8 mouse cellular contexts compared by ENCODE assay signal in genomic region chr10:120219578-120220359, GRCm38 (mm10). TPM values are rescaled to one million over a fixed set of nuclear protein-coding genes. Genes with fewer than 3 reads are reported as not detected.
DNase-seq lines count a peak whose midpoint lies in the region; ATAC-seq and TF ChIP-seq lines count a peak whose summit lies in the region.

No protein-coding gene starts in this region.

- H3K27me3 ChIP-seq in embryonic facial prominence, embryonic 14.5 days (replicated peaks; ENCODE audit: control insufficient read depth, insufficient read depth, low read length) = no peaks in the 10 kb centered on the region
- H3K27me3 ChIP-seq in embryonic facial prominence, embryonic 10.5 days (replicated peaks; ENCODE audit: low read depth, poor library complexity, severe bottlenecking) = no peaks in the 10 kb centered on the region
- H3K27me3 ChIP-seq in lung, embryonic 14.5 days (ENCODE audit: insufficient read depth, low read length) = no peaks in the 10 kb centered on the region
- no peaks in the 10 kb centered on the region for H3K27me3 ChIP-seq in midbrain, embryonic 10.5 days (ENCODE audit: low read depth, poor library complexity, severe bottlenecking)

- WGBS in embryonic facial prominence, embryonic 14.5 days = 83% methylated on average over 14 of the region's 14 CpGs
- 82% methylated on average over 14 of the region's 14 CpGs for WGBS in embryonic facial prominence, embryonic 10.5 days
- 64% methylated on average over 14 of the region's 14 CpGs for WGBS in lung, embryonic 14.5 days
- WGBS in midbrain, embryonic 10.5 days = 84% methylated on average over 14 of the region's 14 CpGs

- no peak overlapping the region for H3K4me2 ChIP-seq in embryonic facial prominence, embryonic 14.5 days (ENCODE audit: low read depth, low read length)
- H3K4me2 ChIP-seq in lung, embryonic 14.5 days = no peak overlapping the region

- no peaks in the 10 kb centered on the region for H3K9me3 ChIP-seq in embryonic facial prominence, embryonic 14.5 days (ENCODE audit: control insufficient read depth, low read length)
- no peaks in the 10 kb centered on the region for H3K9me3 ChIP-seq in embryonic facial prominence, embryonic 10.5 days
- no peaks in the 10 kb centered on the region for H3K9me3 ChIP-seq in lung, embryonic 14.5 days (ENCODE audit: low read depth, low read length)
- H3K9me3 ChIP-seq in midbrain, embryonic 10.5 days (replicated peaks) = no peaks in the 10 kb centered on the region

- H3K4me1 ChIP-seq in embryonic facial prominence, embryonic 14.5 days (ENCODE audit: control insufficient read depth, insufficient read depth, low read length) = no peaks in the 10 kb centered on the region
- no peaks in the 10 kb centered on the region for H3K4me1 ChIP-seq in embryonic facial prominence, embryonic 10.5 days
- no peaks in the 10 kb centered on the region for H3K4me1 ChIP-seq in lung, embryonic 14.5 days (ENCODE audit: insufficient read depth)
- no peaks in the 10 kb centered on the region for H3K4me1 ChIP-seq in midbrain, embryonic 10.5 days

- H3K4me3 ChIP-seq in embryonic facial prominence, embryonic 14.5 days (ENCODE audit: low read depth, low read length) = no peak overlapping the region
- H3K4me3 ChIP-seq in embryonic facial prominence, embryonic 10.5 days = no peak overlapping the region
- H3K4me3 ChIP-seq in lung, embryonic 14.5 days (ENCODE audit: low read depth, low read length) = no peak overlapping the region
- H3K4me3 ChIP-seq in midbrain, embryonic 10.5 days = no peak overlapping the region

- peak; percentile 48 for DNase-seq in embryonic facial prominence, embryonic 14.5 days (ENCODE audit: low spot score)
- no peak for DNase-seq in embryonic facial prominence, embryonic 10.5 days (ENCODE audit: low spot score)
- peak; percentile 50 for DNase-seq in lung, embryonic 14.5 days
- no peak for DNase-seq in lung, postnatal 14 days
- DNase-seq in induced T-regulatory cell, adult 2 months (ENCODE audit: low read depth) = peak; percentile 53
- DNase-seq in midbrain, embryonic 10.5 days (ENCODE audit: low spot score) = no peak
- DNase-seq in layer of hippocampus, adult 11-12 months (ENCODE audit: low spot score) = no peak

- no peak for TF ChIP-seq CTCF in lung, embryonic 14.5 days (IDR thresholded peaks at IDR 0.05; ENCODE audit: low read depth)

- H3K36me3 ChIP-seq in embryonic facial prominence, embryonic 14.5 days (ENCODE audit: control insufficient read depth, insufficient read depth, low read length) = peaks cover 9% of the 10 kb centered on the region; the same call in 1 of the 2 replicates
- peaks cover 37% of the 10 kb centered on the region for H3K36me3 ChIP-seq in embryonic facial prominence, embryonic 10.5 days (replicated peaks)
- H3K36me3 ChIP-seq in lung, embryonic 14.5 days (ENCODE audit: insufficient read depth) = peaks cover 23% of the 10 kb centered on the region
- peaks cover 38% of the 10 kb centered on the region for H3K36me3 ChIP-seq in midbrain, embryonic 10.5 days

- no peak overlapping the region for H3K27ac ChIP-seq in embryonic facial prominence, embryonic 14.5 days (replicated peaks; ENCODE audit: low read depth, low read length)
- H3K27ac ChIP-seq in embryonic facial prominence, embryonic 10.5 days (replicated peaks) = no peak overlapping the region
- no peak overlapping the region for H3K27ac ChIP-seq in lung, embryonic 14.5 days (ENCODE audit: low read depth)
- H3K27ac ChIP-seq in midbrain, embryonic 10.5 days (replicated peaks) = no peak overlapping the region

- no peak overlapping the region for H3K9ac ChIP-seq in embryonic facial prominence, embryonic 14.5 days (ENCODE audit: low read depth, low read length)
- no peak overlapping the region for H3K9ac ChIP-seq in lung, embryonic 14.5 days

- ATAC-seq in embryonic facial prominence, embryonic 14.5 days (ENCODE audit: low read depth) = no peak
- no peak for ATAC-seq in lung, embryonic 14.5 days (ENCODE audit: insufficient read depth)
- peak; percentile 97 for ATAC-seq in megakaryocyte progenitor cell, adult 5-6 weeks (replicated peaks; ENCODE audit: poor library complexity)

RNA-seq across cellular contexts. Expression of gene Llph, which starts 7.1 kb away (rescaled TPM):
- 43.6 and 44.4 TPM in 2 replicates for polyA plus RNA-seq in embryonic facial prominence, embryonic 14.5 days (2014; fragmentation: Nextera tagmentation; extraction: Ambion mirVana)
- polyA plus RNA-seq in embryonic facial prominence, embryonic 10.5 days (2016; fragmentation: Nextera tagmentation; extraction: Ambion mirVana) = 68.1 and 70.4 TPM in 2 replicates
- polyA plus RNA-seq in lung, embryonic 14.5 days (2014; fragmentation: Nextera tagmentation; extraction: Ambion mirVana) = 56.4 and 58.1 TPM in 2 replicates
- total RNA-seq in megakaryocyte progenitor cell, adult 5-6 weeks (2015) = 74.3 and 76.6 TPM in 2 replicates
- total RNA-seq in megakaryocyte progenitor cell, adult 5-6 weeks (2017) = 89.6 and 96.1 TPM in 2 replicates
- polyA plus RNA-seq in midbrain, embryonic 10.5 days (2016; fragmentation: Nextera tagmentation; extraction: Ambion mirVana) = 59.4 and 65.7 TPM in 2 replicates

RNA-seq across cellular contexts. Expression of gene Irak3, which starts 17.8 kb away (rescaled TPM):
- 4.1 and 4.2 TPM in 2 replicates for polyA plus RNA-seq in embryonic facial prominence, embryonic 14.5 days (2014; fragmentation: Nextera tagmentation; extraction: Ambion mirVana)
- polyA plus RNA-seq in embryonic facial prominence, embryonic 10.5 days (2016; fragmentation: Nextera tagmentation; extraction: Ambion mirVana) = 0.72 and 0.96 TPM in 2 replicates
- polyA plus RNA-seq in lung, embryonic 14.5 days (2014; fragmentation: Nextera tagmentation; extraction: Ambion mirVana) = 0.70 and 1.2 TPM in 2 replicates
- total RNA-seq in megakaryocyte progenitor cell, adult 5-6 weeks (2015) = 57.7 and 65.9 TPM in 2 replicates
- total RNA-seq in megakaryocyte progenitor cell, adult 5-6 weeks (2017) = 19.6 and 26.1 TPM in 2 replicates
- 0.44 and 0.73 TPM in 2 replicates for polyA plus RNA-seq in midbrain, embryonic 10.5 days (2016; fragmentation: Nextera tagmentation; extraction: Ambion mirVana)

RNA-seq across cellular contexts. Expression of gene Tmbim4, which starts 18.4 kb away (rescaled TPM):
- 105 and 122 TPM in 2 replicates for polyA plus RNA-seq in embryonic facial prominence, embryonic 14.5 days (2014; fragmentation: Nextera tagmentation; extraction: Ambion mirVana)
- 82.2 and 82.4 TPM in 2 replicates for polyA plus RNA-seq in embryonic facial prominence, embryonic 10.5 days (2016; fragmentation: Nextera tagmentation; extraction: Ambion mirVana)
- polyA plus RNA-seq in lung, embryonic 14.5 days (2014; fragmentation: Nextera tagmentation; extraction: Ambion mirVana) = 87.1 and 89.0 TPM in 2 replicates
- total RNA-seq in megakaryocyte progenitor cell, adult 5-6 weeks (2015) = 117 and 123 TPM in 2 replicates
- total RNA-seq in megakaryocyte progenitor cell, adult 5-6 weeks (2017) = 114 and 124 TPM in 2 replicates
- 93.2 and 93.3 TPM in 2 replicates for polyA plus RNA-seq in midbrain, embryonic 10.5 days (2016; fragmentation: Nextera tagmentation; extraction: Ambion mirVana)

Comparison
In these comparisons a context has a peak if more than half of its experiments do, and no peak if none do; other contexts are left out.
1. DNase-seq: peak in embryonic facial prominence, embryonic 14.5 days (single experiment), lung, embryonic 14.5 days (single experiment) and induced T-regulatory cell, adult 2 months (single experiment); none in embryonic facial prominence, embryonic 10.5 days (single experiment), lung, postnatal 14 days (single experiment), midbrain, embryonic 10.5 days (single experiment) and layer of hippocampus, adult 11-12 months (single experiment).